Mouse (Mus musculus) midbrain, embryonic 11.5 days (tissue): ENCODE results near the gene Shank3. TPM values are rescaled to one million over a fixed set of nuclear protein-coding genes. Genes with fewer than 3 reads are reported as not detected.

Source experiments
- ATAC-seq: fragments of 200-750 bp; cut with Nextera tagmentation; 2 replicates; pipeline ENCODE4 v1.8.0; 2017; ENCODE audit warnings: moderate TSS enrichment, moderate library complexity; ENCODE audit not compliant: low FRiP score
- DNase-seq: peaks from one replicate; pipeline ENCODE4 v3.0.0; 2015; ENCODE audit warnings: low spot score; ENCODE audit errors: missing footprints
- H3K27ac ChIP-seq: fragments of 300-500 bp; sonication (generic); 2 replicates; pipeline ENCODE4 v1.5.1; 2014; ENCODE audit warnings: low read depth, low read length
- H3K27me3 ChIP-seq: fragments of 300-500 bp; sonication (generic); 2 replicates; pipeline ENCODE4 v1.6.1; 2014; ENCODE audit warnings: mild to moderate bottlenecking, low read length, moderate library complexity, mixed read lengths; ENCODE audit not compliant: control insufficient read depth, insufficient read depth
- H3K36me3 ChIP-seq: fragments of 300-500 bp; sonication (generic); 2 replicates; pipeline ENCODE4 v1.6.1; 2014; ENCODE audit warnings: mild to moderate bottlenecking, low read length, moderate library complexity, mixed read lengths; ENCODE audit not compliant: control insufficient read depth, insufficient read depth
- H3K4me1 ChIP-seq: fragments of 300-500 bp; sonication (generic); 2 replicates; pipeline ENCODE4 v1.6.1; 2014; ENCODE audit warnings: low read length; ENCODE audit not compliant: control insufficient read depth, insufficient read depth
- H3K4me2 ChIP-seq: fragments of 300-500 bp; sonication (generic); 2 replicates; pipeline ENCODE4 v1.6.1; 2014; ENCODE audit warnings: mild to moderate bottlenecking, moderate library complexity
- H3K4me3 ChIP-seq: fragments of 300-500 bp; sonication (generic); 2 replicates; pipeline ENCODE4 v1.5.1; 2014; ENCODE audit warnings: low read depth, low read length
- H3K9ac ChIP-seq: fragments of 300-500 bp; sonication (generic); 2 replicates; pipeline ENCODE4 v1.6.1; 2014; ENCODE audit warnings: low read length
- H3K9me3 ChIP-seq: fragments of 300-500 bp; sonication (generic); 2 replicates; pipeline ENCODE4 v1.6.1; 2016; ENCODE audit warnings: low read length; ENCODE audit not compliant: control insufficient read depth
- WGBS: fragments of 180-500 bp; shearing (Covaris S2); extraction: QIAGEN DNeasy Blood & Tissue Kit; methylation state at CpG from one replicate; pipeline ENCODE4 v1.1.7; 2014; 5-methylcytosine and 5-hydroxymethylcytosine counted together
- polyA plus RNA-seq: library from polyadenylated mRNA; unstranded; fragments of >200 nt; fragmentation: Nextera tagmentation; extraction: Ambion mirVana; gene quantifications from 2 replicates; pipeline ENCODE4 v1.2.1, GENCODE M21; 2014

Shank3 gene
- polyA plus RNA-seq, 1 experiment from 2014 or later = 2.2 TPM

DNA sequence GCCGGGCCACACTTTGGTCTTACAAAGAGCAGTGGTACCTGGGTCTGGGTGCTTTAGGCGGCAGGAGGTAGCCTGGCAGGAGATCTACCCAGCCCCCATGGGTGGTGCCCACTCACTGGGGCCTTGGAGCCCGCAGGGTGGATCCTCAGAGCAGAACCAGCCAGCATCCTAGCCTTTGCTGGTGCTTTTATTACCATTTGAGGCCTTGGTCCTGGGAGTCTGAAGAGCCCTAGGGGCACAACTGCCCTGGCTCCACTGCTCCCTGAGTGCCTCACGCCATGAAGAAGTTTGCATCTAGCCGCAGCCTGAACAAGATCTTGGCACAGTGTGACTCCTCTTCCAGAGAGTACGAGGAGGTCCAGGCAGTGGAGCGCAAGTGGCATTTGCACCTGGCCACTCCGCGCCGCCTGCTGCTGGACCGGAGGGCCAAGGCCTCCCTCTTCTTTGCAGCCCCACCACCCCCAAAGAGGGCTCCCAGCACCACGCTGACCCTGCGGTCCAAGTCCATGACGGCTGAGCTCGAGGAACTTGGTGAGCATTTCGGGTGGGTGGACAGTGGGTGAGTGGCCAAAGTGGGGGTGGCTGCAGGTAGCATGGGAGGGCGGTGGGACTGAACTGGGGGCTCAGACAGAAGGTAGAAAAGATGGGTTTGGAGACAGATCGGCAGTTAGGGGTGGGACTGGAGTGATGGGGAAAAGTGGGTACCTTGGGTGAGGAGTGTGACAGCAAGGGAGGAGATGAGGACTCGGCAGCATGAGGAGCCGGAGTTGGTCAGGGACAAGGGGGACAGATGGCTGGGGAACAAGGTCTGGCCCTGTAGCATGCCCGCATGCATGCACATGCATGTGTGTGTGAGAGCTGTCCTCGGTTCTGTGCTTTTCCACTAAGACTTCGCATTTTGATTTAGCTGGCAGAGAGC is 33.8 kb downstream of the Shank3 start:
- Histone ChIP-seq H3K4me2 (peak overlapping the region; percentile 57), H3K27me3 (no peaks in the 10 kb centered on the region), H3K4me3 (peak overlapping the region; percentile 32), H3K36me3 (no peaks in the 10 kb centered on the region), H3K9me3 (no peaks in the 10 kb centered on the region), H3K4me1 (peaks cover 14% of the 10 kb centered on the region), H3K27ac (peak overlapping the region; percentile 32), H3K9ac (peak overlapping the region; percentile 61)
- no peak for DNase-seq
- 68% methylated on average over 23 of the region's 23 CpGs for WGBS
- ATAC-seq = peak; percentile 64

DNA sequence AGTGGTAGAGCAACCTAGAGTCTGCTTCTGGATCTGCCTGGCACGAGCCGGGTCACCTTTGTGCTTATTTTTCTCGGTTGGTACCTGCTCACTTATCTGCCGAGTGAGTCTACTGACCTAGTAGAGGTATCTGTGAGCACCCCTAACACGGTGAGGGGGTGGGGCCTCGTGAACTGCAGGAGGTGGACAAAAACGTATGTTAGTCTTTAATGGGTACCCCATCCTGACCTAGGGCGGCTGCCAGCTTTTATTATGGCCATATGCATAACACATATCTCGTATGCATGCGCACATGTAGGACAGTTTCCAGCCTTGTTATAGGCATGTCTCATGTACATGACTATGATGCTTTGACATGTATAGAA is 34.4 kb downstream of the Shank3 start:
- ATAC-seq = no peak
- Histone ChIP-seq H3K27me3 (no peaks in the 10 kb centered on the region), H3K4me1 (peaks cover 14% of the 10 kb centered on the region), H3K4me3 (no peak overlapping the region), H3K9ac (no peak overlapping the region), H3K9me3 (no peaks in the 10 kb centered on the region), H3K36me3 (no peaks in the 10 kb centered on the region), H3K27ac (no peak overlapping the region), H3K4me2 (peak overlapping the region; percentile 57; the same call in 1 of the 2 replicates)
- WGBS = 93% methylated on average over 10 of the region's 10 CpGs
- DNase-seq = peak; percentile 26

DNA sequence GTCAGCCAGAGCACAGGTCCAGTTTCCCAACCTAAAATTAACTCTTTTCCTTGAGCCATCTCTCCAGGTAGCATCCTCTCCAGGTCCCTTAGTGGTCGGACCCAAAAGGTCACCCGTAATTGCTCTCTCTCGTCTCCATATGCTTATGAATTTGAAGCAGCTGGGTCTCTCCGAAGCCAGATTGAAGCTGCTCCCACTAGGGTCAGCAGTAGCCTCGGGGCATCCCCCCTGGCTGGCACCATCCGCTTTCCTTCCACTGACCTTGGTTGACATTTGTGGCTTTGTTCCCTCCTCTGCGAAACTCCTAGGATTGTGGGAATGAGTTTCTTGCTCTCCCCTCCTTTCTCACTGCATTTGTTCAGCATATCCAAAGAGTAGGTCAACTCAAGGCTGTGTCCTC is 44.7 kb downstream of the Shank3 start:
- no peaks in the 10 kb centered on the region for H3K9me3 ChIP-seq
- H3K27me3 ChIP-seq = peaks cover 8% of the 10 kb centered on the region
- no peaks in the 10 kb centered on the region; the same call in 1 of the 2 replicates for H3K36me3 ChIP-seq
- 84% methylated on average over 7 of the region's 7 CpGs for WGBS
- H3K4me2 ChIP-seq = no peak overlapping the region
- ATAC-seq (no peak), DNase-seq (no peak)
- no peak overlapping the region for H3K9ac ChIP-seq
- peaks cover 12% of the 10 kb centered on the region for H3K4me1 ChIP-seq
- no peak overlapping the region for H3K4me3 ChIP-seq
- H3K27ac ChIP-seq = no peak overlapping the region

DNA sequence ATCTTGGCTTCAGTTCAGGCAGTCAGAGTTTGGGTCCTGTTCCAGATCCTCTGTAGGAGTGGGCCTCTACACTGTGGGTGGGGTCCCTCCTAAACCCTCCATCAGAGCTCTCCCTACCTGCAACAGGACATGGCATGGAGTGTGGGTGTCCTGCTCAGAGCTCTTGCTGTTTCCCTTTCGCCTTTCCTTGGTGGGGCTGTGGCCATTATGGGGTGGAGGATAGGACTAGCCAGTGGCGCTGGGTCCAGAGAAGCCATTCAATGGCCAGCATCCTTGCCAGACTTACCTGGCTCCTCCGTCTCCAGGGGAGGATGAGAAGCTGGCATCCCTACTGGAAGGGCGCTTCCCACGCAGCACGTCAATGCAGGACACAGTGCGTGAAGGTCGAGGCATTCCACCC is 47.9 kb downstream of the Shank3 start:
- DNase-seq = no peak
- Histone ChIP-seq H3K4me1 (peaks cover 12% of the 10 kb centered on the region), H3K27ac (no peak overlapping the region), H3K4me2 (peak overlapping the region; percentile 60), H3K9ac (no peak overlapping the region), H3K36me3 (no peaks in the 10 kb centered on the region; the same call in 1 of the 2 replicates), H3K9me3 (no peaks in the 10 kb centered on the region), H3K27me3 (peaks cover 8% of the 10 kb centered on the region), H3K4me3 (peak overlapping the region; percentile 34; the same call in 1 of the 2 replicates)
- ATAC-seq = no peak
- 53% methylated on average over 7 of the region's 8 CpGs for WGBS

DNA sequence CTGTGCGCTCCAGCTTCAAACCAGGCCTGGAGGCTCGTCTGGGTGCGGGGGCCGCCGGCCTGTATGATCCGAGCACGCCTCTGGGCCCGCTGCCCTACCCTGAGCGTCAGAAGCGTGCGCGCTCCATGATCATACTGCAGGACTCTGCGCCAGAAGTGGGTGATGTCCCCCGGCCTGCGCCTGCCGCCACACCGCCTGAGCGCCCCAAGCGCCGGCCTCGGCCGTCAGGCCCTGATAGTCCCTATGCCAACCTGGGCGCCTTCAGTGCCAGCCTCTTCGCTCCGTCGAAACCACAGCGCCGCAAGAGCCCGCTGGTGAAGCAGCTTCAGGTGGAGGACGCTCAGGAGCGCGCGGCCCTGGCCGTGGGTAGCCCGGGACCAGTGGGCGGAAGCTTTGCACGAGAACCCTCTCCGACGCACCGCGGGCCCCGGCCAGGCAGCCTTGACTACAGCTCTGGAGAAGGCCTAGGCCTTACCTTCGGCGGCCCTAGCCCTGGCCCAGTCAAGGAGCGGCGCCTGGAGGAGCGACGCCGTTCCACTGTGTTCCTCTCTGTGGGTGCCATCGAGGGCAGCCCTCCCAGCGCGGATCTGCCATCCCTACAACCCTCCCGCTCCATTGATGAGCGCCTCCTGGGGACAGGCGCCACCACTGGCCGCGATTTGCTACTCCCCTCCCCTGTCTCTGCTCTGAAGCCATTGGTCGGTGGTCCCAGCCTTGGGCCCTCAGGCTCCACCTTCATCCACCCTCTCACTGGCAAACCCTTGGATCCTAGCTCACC is 48.6 kb downstream of the Shank3 start:
- ATAC-seq = peak; percentile 82
- no peaks in the 10 kb centered on the region; the same call in 1 of the 2 replicates for H3K36me3 ChIP-seq
- H3K27ac ChIP-seq = no peak overlapping the region
- 8% methylated on average over 58 of the region's 58 CpGs for WGBS
- no peaks in the 10 kb centered on the region for H3K9me3 ChIP-seq
- peak overlapping the region; percentile 48 for H3K9ac ChIP-seq
- DNase-seq = peak; percentile 94
- peaks cover 8% of the 10 kb centered on the region for H3K27me3 ChIP-seq
- H3K4me2 ChIP-seq = peak overlapping the region; percentile 60
- peak overlapping the region; percentile 34 for H3K4me3 ChIP-seq
- peaks cover 12% of the 10 kb centered on the region for H3K4me1 ChIP-seq

DNA sequence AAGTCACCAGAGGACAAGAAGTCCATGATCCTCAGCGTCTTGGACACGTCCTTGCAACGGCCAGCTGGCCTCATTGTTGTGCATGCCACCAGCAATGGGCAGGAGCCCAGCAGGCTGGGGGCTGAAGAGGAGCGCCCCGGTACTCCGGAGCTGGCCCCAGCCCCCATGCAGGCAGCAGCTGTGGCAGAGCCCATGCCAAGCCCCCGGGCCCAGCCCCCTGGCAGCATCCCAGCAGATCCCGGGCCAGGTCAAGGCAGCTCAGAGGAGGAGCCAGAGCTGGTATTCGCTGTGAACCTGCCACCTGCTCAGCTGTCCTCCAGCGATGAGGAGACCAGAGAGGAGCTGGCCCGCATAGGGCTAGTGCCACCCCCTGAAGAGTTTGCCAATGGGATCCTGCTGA is 49.4 kb downstream of the Shank3 start:
- ATAC-seq = peak; percentile 22; the same call in 1 of the 2 replicates
- WGBS = 45% methylated on average over 11 of the region's 11 CpGs
- no peak for DNase-seq
- no peak overlapping the region for H3K27ac ChIP-seq
- peak overlapping the region; percentile 60; the same call in 1 of the 2 replicates for H3K4me2 ChIP-seq
- H3K36me3 ChIP-seq = no peaks in the 10 kb centered on the region
- peak overlapping the region; percentile 36 for H3K9ac ChIP-seq
- H3K4me1 ChIP-seq = peaks cover 12% of the 10 kb centered on the region
- peaks cover 8% of the 10 kb centered on the region for H3K27me3 ChIP-seq
- H3K4me3 ChIP-seq = peak overlapping the region; percentile 34; the same call in 1 of the 2 replicates
- H3K9me3 ChIP-seq = no peaks in the 10 kb centered on the region

DNA sequence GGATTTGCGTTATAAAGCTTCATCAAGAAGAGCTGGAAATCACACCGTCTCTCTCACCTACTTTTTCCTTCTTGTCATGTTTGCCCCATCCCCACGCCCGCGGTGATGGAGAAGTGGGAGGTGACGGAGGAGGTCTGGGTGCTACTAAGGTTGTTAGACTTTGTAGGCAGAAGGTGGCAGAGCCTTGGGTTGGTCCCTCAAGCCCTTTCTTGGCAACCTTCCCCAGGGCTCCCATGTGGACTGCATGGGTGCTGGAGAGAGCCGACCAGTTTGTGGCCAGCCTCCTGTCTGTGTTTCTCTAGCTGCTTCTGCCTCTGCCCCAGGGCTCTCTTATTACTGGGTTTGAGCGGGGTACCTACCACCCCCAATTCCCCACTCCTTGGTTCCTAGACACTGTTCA is 51.1 kb downstream of the Shank3 start:
- DNase-seq (no peak), ATAC-seq (no peak)
- no peak overlapping the region for H3K4me3 ChIP-seq
- peaks cover 8% of the 10 kb centered on the region for H3K27me3 ChIP-seq
- H3K4me1 ChIP-seq = peaks cover 12% of the 10 kb centered on the region
- no peak overlapping the region for H3K4me2 ChIP-seq
- no peaks in the 10 kb centered on the region for H3K9me3 ChIP-seq
- no peak overlapping the region for H3K27ac ChIP-seq
- H3K36me3 ChIP-seq = no peaks in the 10 kb centered on the region
- no peak overlapping the region for H3K9ac ChIP-seq
- 95% methylated on average over 8 of the region's 8 CpGs for WGBS

DNA sequence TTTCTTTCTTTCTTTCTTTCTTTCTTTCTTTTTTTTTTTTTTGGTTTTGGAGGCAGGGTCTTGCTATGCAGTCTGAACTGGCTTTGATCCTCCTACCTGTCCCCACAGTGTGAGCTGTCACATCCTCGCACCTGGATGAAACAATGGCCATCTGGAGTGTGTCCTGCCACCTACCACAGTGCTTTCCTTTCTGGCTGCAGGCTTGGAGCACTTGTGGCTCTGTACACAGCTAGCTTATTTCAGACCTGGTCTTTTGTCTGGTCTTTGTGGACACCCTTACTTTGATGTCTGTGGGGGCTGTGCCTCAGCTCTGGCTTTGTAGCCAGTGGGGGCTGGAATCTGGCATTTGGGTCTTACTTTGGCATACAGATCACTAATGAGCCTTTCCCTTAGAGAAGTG is 52.3 kb downstream of the Shank3 start:
- ATAC-seq = no peak
- H3K27me3 ChIP-seq = peaks cover 16% of the 10 kb centered on the region

DNA sequence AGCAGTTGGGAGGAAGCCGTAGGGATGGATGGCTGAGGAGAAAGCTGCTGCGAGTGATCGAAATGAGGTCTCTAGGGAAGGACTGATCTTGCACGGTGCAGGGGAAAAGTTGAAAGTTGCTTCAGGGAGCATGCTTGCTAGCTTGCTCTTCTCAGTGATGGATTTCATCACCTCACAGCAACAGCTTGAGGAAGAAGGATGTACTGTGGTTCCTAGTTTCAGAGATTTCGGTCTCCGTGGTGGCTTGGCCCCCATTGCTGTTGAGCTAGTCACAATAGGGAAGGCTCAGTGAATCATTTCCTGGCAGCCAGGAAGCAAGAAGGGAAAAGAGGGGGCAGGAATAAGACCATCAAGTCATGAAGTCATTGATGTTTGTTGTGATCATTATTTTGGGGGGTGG is 56.2 kb downstream of the Shank3 start:
- Histone ChIP-seq H3K27me3 (peaks cover 33% of the 10 kb centered on the region), H3K9ac (no peak overlapping the region), H3K4me3 (no peak overlapping the region), H3K27ac (no peak overlapping the region), H3K4me2 (no peak overlapping the region), H3K36me3 (no peaks in the 10 kb centered on the region), H3K9me3 (no peaks in the 10 kb centered on the region), H3K4me1 (peaks cover 14% of the 10 kb centered on the region)
- DNase-seq (no peak), ATAC-seq (no peak)
- WGBS = 90% methylated on average over 6 of the region's 6 CpGs

More for the DNA sequence above, 52.3 kb downstream of the Shank3 start:
- Histone ChIP-seq H3K4me2 (no peak overlapping the region), H3K4me1 (peaks cover 16% of the 10 kb centered on the region), H3K27ac (no peak overlapping the region), H3K4me3 (no peak overlapping the region), H3K9ac (no peak overlapping the region), H3K9me3 (no peaks in the 10 kb centered on the region), H3K36me3 (no peaks in the 10 kb centered on the region)
- DNase-seq = no peak
- WGBS = 72% methylated on average over 1 of the region's 1 CpGs
